In genomic region chr12:83072181-83072887, GRCm38 (mm10) we compare ENCODE assay signal across 8 mouse cellular contexts.
DNase-seq lines count a peak whose midpoint lies in the region; ATAC-seq lines count a peak whose summit lies in the region.

No protein-coding gene starts in this region.

- no peaks in the 10 kb centered on the region for H3K36me3 ChIP-seq in limb, embryonic 12.5 days
- no peaks in the 10 kb centered on the region for H3K36me3 ChIP-seq in stomach, embryonic 15.5 days

- peaks cover 38% of the 10 kb centered on the region for H3K4me1 ChIP-seq in limb, embryonic 12.5 days (replicated peaks)
- H3K4me1 ChIP-seq in stomach, embryonic 15.5 days, result peaks cover 8% of the 10 kb centered on the region

- H3K4me2 ChIP-seq in limb, embryonic 12.5 days, result no peak overlapping the region
- H3K4me2 ChIP-seq in stomach, embryonic 15.5 days, result no peak overlapping the region

- H3K4me3 ChIP-seq in limb, embryonic 12.5 days (replicated peaks), result no peak overlapping the region
- no peak overlapping the region for H3K4me3 ChIP-seq in stomach, embryonic 15.5 days (replicated peaks)

- peak overlapping the region; percentile 74 for H3K27ac ChIP-seq in limb, embryonic 12.5 days
- H3K27ac ChIP-seq in stomach, embryonic 15.5 days, result 0 out of 2 replicates have a peak overlapping the region, but pooled peaks have one; percentile 26

- no peak overlapping the region for H3K9ac ChIP-seq in limb, embryonic 12.5 days (replicated peaks)
- no peak overlapping the region for H3K9ac ChIP-seq in stomach, embryonic 15.5 days

- DNase-seq in layer of hippocampus, postnatal 14 days (ENCODE audit: low spot score in 2 of 2), result peak; percentile 8 to 36
- DNase-seq in layer of hippocampus, adult 9-10 months (ENCODE audit: low spot score), result no peak
- peak; percentile 70 for DNase-seq in c-Kit-positive CD71-positive TER-119-negative erythroid progenitor cells, embryonic 14.5 days (ENCODE audit: low read depth)
- DNase-seq in thymus, postnatal 0 days (ENCODE audit: low spot score), result no peak

- 25% methylated on average over 3 of the region's 3 CpGs for WGBS in limb, embryonic 12.5 days
- 20% methylated on average over 3 of the region's 3 CpGs for WGBS in stomach, embryonic 15.5 days

- peak; percentile 74 for ATAC-seq in erythroid progenitor cell, adult 5-6 weeks (replicated peaks; ENCODE audit: low FRiP score, poor library complexity, severe bottlenecking)
- no peak for ATAC-seq in limb, embryonic 12.5 days (ENCODE audit: insufficient number of reproducible peaks, insufficient read depth, low FRiP score, low TSS enrichment, low read depth)
- ATAC-seq in stomach, embryonic 15.5 days (ENCODE audit: insufficient read depth, low FRiP score, low read depth), result peak; percentile 48; the same call in 1 of the 2 replicates
- ATAC-seq in monocyte, adult 5-6 weeks (replicated peaks; ENCODE audit: insufficient number of reproducible peaks, low FRiP score, low TSS enrichment, poor library complexity, severe bottlenecking), result no peak

- no peaks in the 10 kb centered on the region; the same call in 1 of the 2 replicates for H3K27me3 ChIP-seq in limb, embryonic 12.5 days
- H3K27me3 ChIP-seq in stomach, embryonic 15.5 days (replicated peaks), result no peaks in the 10 kb centered on the region

- no peaks in the 10 kb centered on the region for H3K9me3 ChIP-seq in limb, embryonic 12.5 days
- H3K9me3 ChIP-seq in stomach, embryonic 15.5 days, result no peaks in the 10 kb centered on the region

Comparison
In these comparisons a context has a peak if more than half of its experiments do, and no peak if none do; other contexts are left out.
1. DNase-seq: peak in layer of hippocampus, postnatal 14 days (2 of 2) and c-Kit-positive CD71-positive TER-119-negative erythroid progenitor cells, embryonic 14.5 days (single experiment); none in layer of hippocampus, adult 9-10 months (single experiment) and thymus, postnatal 0 days (single experiment).
2. ATAC-seq: peak in erythroid progenitor cell, adult 5-6 weeks (single experiment) and stomach, embryonic 15.5 days (single experiment); none in limb, embryonic 12.5 days (single experiment) and monocyte, adult 5-6 weeks (single experiment).